Mouse (Mus musculus): Measurements from ENCODE around the gene Gm3336.

DNA sequence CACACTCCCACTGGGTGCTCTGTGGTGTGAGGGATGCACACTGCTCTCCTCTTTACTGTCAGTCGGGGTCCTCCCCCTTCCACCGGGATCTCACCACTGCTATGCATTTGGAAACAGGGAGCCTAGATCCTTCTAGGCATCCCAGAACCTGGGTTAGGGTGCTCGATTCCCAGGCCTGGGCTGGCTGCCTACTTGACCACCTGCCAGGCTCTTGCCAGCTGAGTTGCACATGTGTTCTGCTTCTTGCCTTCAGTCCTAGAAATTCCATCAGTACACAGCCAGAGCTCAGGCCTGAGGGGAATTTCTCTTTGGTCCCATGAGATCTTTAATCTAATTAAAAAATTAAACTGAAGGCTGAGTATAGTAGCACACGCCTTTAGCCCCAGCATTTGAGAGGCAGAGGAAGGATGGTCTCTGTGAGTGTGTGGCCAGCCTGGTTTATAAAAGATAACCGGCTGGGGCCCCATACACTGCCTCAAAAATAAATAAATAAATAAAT is 28.4 kb upstream of the Gm3336 start:
- no peak for TF ChIP-seq GATA1 (IDR thresholded peaks at IDR 0.05; ENCODE audit: borderline replicate concordance, low read length)
- TF ChIP-seq FLI1 (IDR thresholded peaks at IDR 0.05; ENCODE audit: low read length): no peak
